Mouse (Mus musculus) lung, postnatal 0 days (tissue): Measurements from ENCODE around the gene Cdc42bpg. TPM values are rescaled to one million over a fixed set of nuclear protein-coding genes. Genes with fewer than 3 reads are reported as not detected.
"Not testable (repeated sequence)": the region's sequence is repeated elsewhere in the genome, so short reads cannot be mapped to it uniquely, and the experiment has no call there.

Source experiments
- ATAC-seq: fragments of 200-750 bp; cut with Nextera tagmentation; 2 replicates; pipeline ENCODE4 v1.8.0; 2017; ENCODE audit warnings: moderate library complexity
- DNase-seq: peaks from one replicate; pipeline ENCODE4 v3.0.0-alpha.2; 2016; ENCODE audit warnings: low spot score
- H3K27ac ChIP-seq: fragments of 300-500 bp; sonication (generic); 2 replicates; pipeline ENCODE4 v1.5.1; 2014; ENCODE audit warnings: antibody characterized with exemption, mild to moderate bottlenecking, low read length, mixed read lengths
- H3K27me3 ChIP-seq: fragments of 300-500 bp; sonication (generic); replicated peaks from 2 replicates; pipeline ENCODE4 v1.6.1; 2014; ENCODE audit warnings: low read length, mixed read lengths; ENCODE audit not compliant: insufficient read depth
- H3K36me3 ChIP-seq: fragments of 300-500 bp; sonication (generic); 2 replicates; pipeline ENCODE4 v1.6.1; 2014; ENCODE audit warnings: low read length, mixed read lengths; ENCODE audit not compliant: insufficient read depth
- H3K4me1 ChIP-seq: fragments of 300-500 bp; sonication (generic); 2 replicates; pipeline ENCODE4 v1.6.1; 2014; ENCODE audit warnings: antibody characterized with exemption, low read depth, low read length, mixed read lengths; ENCODE audit not compliant: insufficient read depth
- H3K4me2 ChIP-seq: fragments of 300-500 bp; sonication (generic); replicated peaks from 2 replicates; pipeline ENCODE4 v1.6.1; 2014; ENCODE audit warnings: low read depth, mild to moderate bottlenecking, low read length, moderate library complexity, mixed read lengths
- H3K4me3 ChIP-seq: fragments of 300-500 bp; sonication (generic); 2 replicates; pipeline ENCODE4 v1.5.1; 2014; ENCODE audit warnings: low read depth, low read length
- H3K9ac ChIP-seq: fragments of 300-500 bp; sonication (generic); replicated peaks from 2 replicates; pipeline ENCODE4 v1.6.1; 2014; ENCODE audit warnings: low read depth, mild to moderate bottlenecking
- H3K9me3 ChIP-seq: fragments of 300-500 bp; sonication (generic); 2 replicates; pipeline ENCODE4 v1.6.1; 2016; ENCODE audit warnings: low read length, mixed read lengths
- CTCF ChIP-seq: IDR thresholded peaks from 2 replicates; pipeline ENCODE4 v1.5.1; 2016; ENCODE audit warnings: antibody characterized with exemption, mild to moderate bottlenecking
- EP300 ChIP-seq: IDR thresholded peaks from 2 replicates; pipeline ENCODE4 v1.6.1; 2016; ENCODE audit warnings: antibody characterized with exemption, mild to moderate bottlenecking, control low read depth
- WGBS: fragments of 180-500 bp; shearing (Covaris S2); extraction: QIAGEN DNeasy Blood & Tissue Kit; methylation state at CpG from one replicate; pipeline ENCODE4 v1.1.7; 2014; 5-methylcytosine and 5-hydroxymethylcytosine counted together
- polyA plus RNA-seq: library from polyadenylated mRNA; unstranded; fragments of >200 nt; fragmentation: Nextera tagmentation; extraction: Ambion mirVana; gene quantifications from 2 replicates; pipeline ENCODE4 v1.2.1, GENCODE M21; 2015

Cdc42bpg gene
- polyA plus RNA-seq, 1 experiment from 2014 or later: 2.8 TPM

DNA sequence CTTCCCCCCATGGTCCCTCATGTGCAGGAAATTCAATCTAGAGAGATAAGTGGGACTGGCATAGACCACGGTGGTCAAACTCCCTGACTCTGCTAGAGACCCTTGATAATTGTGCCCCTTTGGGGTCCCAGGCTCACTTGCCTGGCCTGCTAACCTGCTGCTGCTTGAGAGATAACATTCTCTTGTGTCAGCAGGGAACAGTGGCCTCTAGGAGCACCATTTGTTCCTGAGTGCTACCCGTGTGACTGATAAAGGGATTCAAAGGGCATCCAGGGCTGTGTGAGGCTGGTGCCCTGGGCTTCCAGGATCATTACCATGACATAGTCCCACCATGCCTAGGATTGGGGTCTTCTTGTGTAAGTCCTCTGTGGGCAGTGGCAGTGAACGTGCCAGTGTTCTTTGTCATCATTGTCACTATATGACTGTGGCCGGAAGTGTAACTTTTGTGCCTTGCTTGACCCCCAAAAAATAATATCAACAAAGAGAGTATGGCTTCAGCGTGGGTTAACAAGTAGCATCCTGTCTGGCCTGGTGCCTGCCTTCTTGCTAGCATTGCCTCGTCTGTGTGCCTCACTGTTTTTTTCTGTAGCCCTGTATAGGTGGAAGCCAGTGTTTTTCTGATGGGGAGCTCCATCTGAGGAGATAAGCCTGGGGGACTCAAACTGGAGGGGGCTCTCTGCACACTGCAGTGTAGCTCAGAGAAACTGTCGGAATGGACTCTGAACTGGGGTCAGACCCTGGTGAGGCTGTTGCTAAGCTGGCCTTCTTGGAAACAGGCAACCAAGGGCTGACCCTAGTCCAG is 20.4 kb upstream of the Cdc42bpg start:
- ATAC-seq: peak; percentile 33; the same call in 1 of the 2 replicates
- H3K36me3 ChIP-seq: peaks cover 25% of the 10 kb centered on the region; the same call in 1 of the 2 replicates
- peak; percentile 46 for DNase-seq

DNA sequence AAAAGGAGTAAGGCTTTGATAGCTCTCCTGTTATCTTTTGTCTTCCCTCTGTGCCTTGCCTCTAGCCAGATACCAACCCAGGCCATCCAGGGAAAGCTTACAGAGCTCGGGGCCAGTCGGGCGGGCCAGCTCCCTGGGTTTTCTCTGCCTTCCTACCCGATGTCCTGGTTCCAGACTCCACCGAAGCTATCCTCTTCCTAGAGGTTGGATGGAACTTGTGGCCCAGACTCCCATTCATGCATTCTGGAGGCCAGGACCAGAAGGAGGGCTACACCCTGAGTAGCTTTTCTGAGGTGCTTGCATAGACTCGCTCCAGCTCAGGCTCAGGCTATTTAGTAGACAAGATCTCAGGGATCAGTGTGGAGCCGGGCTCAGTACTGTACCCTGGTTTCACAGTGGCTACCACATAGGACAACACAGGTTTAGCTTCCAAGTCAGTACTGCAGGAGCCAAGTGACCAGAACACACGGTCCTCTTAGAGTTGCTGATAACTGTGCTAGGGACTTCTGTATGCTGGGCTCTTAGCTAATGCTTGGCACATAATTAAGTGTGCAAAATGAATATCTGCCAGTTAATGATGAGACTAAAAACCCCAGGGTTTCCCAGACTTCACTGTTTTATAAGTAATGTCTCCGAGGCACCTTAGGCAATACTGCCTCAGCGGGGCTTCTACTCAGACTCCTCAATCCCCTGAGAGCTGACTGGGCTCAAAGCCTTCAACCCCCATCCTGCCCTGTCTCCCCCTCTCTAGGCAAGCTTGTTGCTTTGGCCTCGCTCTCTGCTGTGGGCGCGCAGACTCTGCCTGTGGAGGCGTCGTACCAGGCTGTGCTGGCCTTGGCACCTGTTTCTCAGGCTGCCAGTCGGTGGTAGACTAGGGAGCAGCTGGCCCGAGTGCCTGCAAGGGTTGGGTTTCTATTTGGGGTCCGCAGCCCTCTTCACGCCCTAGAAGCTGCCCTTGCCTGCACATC is 19.5 kb upstream of the Cdc42bpg start:
- H3K4me1 ChIP-seq: peaks cover 12% of the 10 kb centered on the region
- H3K9me3 ChIP-seq: no peaks in the 10 kb centered on the region
- ATAC-seq (no peak), DNase-seq (no peak)
- peaks cover 16% of the 10 kb centered on the region; the same call in 1 of the 2 replicates for H3K36me3 ChIP-seq
- H3K9ac ChIP-seq: no peak overlapping the region
- H3K4me2 ChIP-seq: no peak overlapping the region; the same call in 1 of the 2 replicates
- H3K27ac ChIP-seq: peak overlapping the region; percentile 23
- no peaks in the 10 kb centered on the region for H3K27me3 ChIP-seq
- TF ChIP-seq CTCF (no peak), EP300 (no peak)
- no peak overlapping the region for H3K4me3 ChIP-seq
- 80% methylated on average over 19 of the region's 19 CpGs for WGBS

More for the DNA sequence above, 20.4 kb upstream of the Cdc42bpg start:
- Histone ChIP-seq H3K9ac (no peak overlapping the region), H3K4me1 (peaks cover 12% of the 10 kb centered on the region), H3K4me2 (no peak overlapping the region), H3K9me3 (no peaks in the 10 kb centered on the region), H3K27ac (peak overlapping the region; percentile 38), H3K27me3 (no peaks in the 10 kb centered on the region), H3K4me3 (no peak overlapping the region)
- no peak for TF ChIP-seq CTCF
- peak; percentile 50; the same call in 1 of the 2 replicates for TF ChIP-seq EP300
- 41% methylated on average over 7 of the region's 7 CpGs for WGBS

DNA sequence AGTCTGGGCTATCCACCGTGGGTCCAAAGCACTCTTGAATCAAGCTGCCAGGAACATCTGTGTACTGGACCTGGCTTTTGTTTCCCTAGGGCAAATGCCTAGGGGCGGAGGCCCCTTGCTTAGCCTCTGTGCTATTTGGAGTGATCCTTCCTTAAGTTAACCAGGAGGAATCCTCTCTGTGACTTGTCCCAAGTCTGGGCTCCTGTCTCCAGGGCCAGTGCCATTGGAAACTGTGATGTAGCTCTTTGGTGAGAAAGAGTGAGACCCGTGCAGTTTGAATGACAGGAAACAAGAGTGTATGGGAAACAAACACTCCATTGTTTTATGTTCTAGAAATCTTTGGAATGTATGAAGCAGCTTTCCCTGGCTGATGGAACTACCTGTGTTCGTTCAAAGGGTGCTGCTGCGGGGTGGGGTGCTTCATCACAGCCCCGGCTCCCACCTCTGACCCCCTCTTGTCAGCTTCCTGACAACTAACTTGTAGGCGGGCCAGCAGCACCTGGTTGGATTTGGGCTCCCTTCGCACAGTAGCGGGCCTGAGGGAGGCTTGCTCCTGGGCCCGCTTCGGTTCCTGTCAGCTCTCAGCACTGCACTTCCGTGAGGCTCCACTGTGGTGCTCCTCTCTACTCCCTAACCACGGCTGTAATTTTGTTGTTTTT is 17.9 kb upstream of the Cdc42bpg start:
- peak; percentile 42 for ATAC-seq
- DNase-seq: peak; percentile 51
- peaks cover 12% of the 10 kb centered on the region for H3K4me1 ChIP-seq
- WGBS: 44% methylated on average over 13 of the region's 13 CpGs
- no peak overlapping the region for H3K4me2 ChIP-seq
- H3K27ac ChIP-seq: peak overlapping the region; percentile 68
- no peaks in the 10 kb centered on the region for H3K9me3 ChIP-seq
- no peaks in the 10 kb centered on the region for H3K27me3 ChIP-seq
- H3K36me3 ChIP-seq: 0 out of 2 replicates have a peak, but pooled peaks cover 4% of the 10 kb centered on the region
- H3K9ac ChIP-seq: no peak overlapping the region
- H3K4me3 ChIP-seq: no peak overlapping the region
- TF ChIP-seq EP300 (no peak), CTCF (no peak)

DNA sequence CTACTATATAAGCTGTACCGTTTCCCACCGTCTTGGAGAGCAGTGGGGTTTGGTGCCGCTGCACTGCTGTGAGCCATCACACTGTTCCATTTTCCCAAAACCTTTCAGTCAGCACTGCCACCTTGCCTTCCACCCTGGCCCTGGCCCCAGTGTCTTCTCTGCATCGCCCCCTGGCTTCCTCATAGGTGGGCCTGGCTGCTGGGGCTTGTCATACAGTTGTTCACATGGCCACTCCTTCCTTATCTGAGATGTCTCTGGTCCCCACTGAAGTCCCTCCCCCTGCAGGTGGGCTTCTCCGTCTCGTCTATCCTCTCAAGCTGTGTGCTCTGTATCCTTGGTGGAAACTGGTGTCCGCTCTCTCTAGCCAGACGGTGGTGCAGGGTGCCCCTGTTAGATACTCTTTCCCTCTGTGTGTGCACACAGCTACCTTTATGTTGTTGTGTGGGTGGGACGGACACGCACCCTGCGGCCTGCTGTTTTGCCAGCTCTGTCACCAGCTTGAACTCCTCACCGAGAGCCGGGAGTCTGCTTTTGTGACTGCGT is 16.5 kb upstream of the Cdc42bpg start:
- Histone ChIP-seq H3K9ac (no peak overlapping the region), H3K27me3 (no peaks in the 10 kb centered on the region), H3K4me2 (no peak overlapping the region), H3K27ac (no peak overlapping the region), H3K4me1 (peaks cover 11% of the 10 kb centered on the region), H3K36me3 (0 out of 2 replicates have a peak, but pooled peaks cover 4% of the 10 kb centered on the region), H3K9me3 (no peaks in the 10 kb centered on the region), H3K4me3 (no peak overlapping the region)
- no peak for TF ChIP-seq EP300
- TF ChIP-seq CTCF: no peak; the same call in 1 of the 2 replicates
- 88% methylated on average over 14 of the region's 14 CpGs for WGBS
- ATAC-seq: no peak
- no peak for DNase-seq

DNA sequence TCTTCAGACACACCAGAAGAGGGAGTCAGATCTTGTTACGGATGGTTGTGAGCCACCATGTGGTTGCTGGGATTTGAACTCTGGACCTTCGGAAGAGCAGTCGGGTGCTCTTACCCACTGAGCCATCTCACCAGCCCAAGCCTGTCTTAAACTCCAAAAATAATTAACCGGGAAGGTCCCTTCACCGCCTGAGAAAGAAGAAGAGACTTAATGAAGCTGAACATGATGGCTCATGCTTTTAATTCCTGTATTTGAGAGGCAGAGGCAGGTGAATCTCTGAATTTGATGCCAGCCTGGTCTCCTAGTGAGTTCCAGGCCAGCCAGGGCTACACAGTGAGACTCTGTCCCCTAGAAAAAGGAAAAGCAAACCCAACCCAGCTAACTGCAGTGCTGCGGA is 15.5 kb upstream of the Cdc42bpg start:
- not testable (repeated sequence) for H3K4me2 ChIP-seq, H3K4me3 ChIP-seq, H3K9me3 ChIP-seq, H3K9ac ChIP-seq, DNase-seq, H3K4me1 ChIP-seq, H3K27me3 ChIP-seq, H3K36me3 ChIP-seq, ATAC-seq
- 0 out of 2 replicates have a peak overlapping the region, but pooled peaks have one; percentile 20 for H3K27ac ChIP-seq
- 92% methylated on average over 5 of the region's 6 CpGs for WGBS
